Mouse (Mus musculus): ENCODE data around the gene Grik1. TPM values are rescaled to one million over a fixed set of nuclear protein-coding genes. Genes with fewer than 3 reads are reported as not detected.

The Grik1 gene
- polyA plus RNA-seq, 1 experiment from 2014 or later, result 4.2 TPM

GRCm38 (mm10) chr16:87913781-87914180 is 376.3 kb downstream of the Grik1 start:
- Histone ChIP-seq H3K4me3 (replicated peaks) (no peak overlapping the region), H3K9me3 (no peaks in the 10 kb centered on the region), H3K36me3 (replicated peaks) (no peaks in the 10 kb centered on the region), H3K4me1 (peaks cover 20% of the 10 kb centered on the region), H3K9ac (no peak overlapping the region), H3K27ac (no peak overlapping the region), H3K27me3 (no peaks in the 10 kb centered on the region), H3K4me2 (no peak overlapping the region)
- 92% methylated on average over 5 of the region's 5 CpGs for WGBS
- ATAC-seq (ENCODE audit: low FRiP score), result no peak

- no peak overlapping the region for H3K4me2 ChIP-seq
- 83% methylated on average over 2 of the region's 2 CpGs for WGBS
Observed at GRCm38 (mm10) chr16:87911201-87911600, 378.9 kb downstream of the Grik1 start.

GRCm38 (mm10) chr16:87902049-87902448 is 388.0 kb downstream of the Grik1 start:
- Histone ChIP-seq H3K36me3 (replicated peaks) (no peaks in the 10 kb centered on the region), H3K27ac (no peak overlapping the region), H3K4me3 (replicated peaks) (no peak overlapping the region), H3K4me2 (no peak overlapping the region), H3K9ac (no peak overlapping the region), H3K9me3 (no peaks in the 10 kb centered on the region), H3K4me1 (no peaks in the 10 kb centered on the region), H3K27me3 (no peaks in the 10 kb centered on the region)
- ATAC-seq (ENCODE audit: low FRiP score), result no peak
- WGBS, result 89% methylated on average over 9 of the region's 9 CpGs

More at GRCm38 (mm10) chr16:87911201-87911600, 378.9 kb downstream of the Grik1 start:
- Histone ChIP-seq H3K4me3 (replicated peaks) (no peak overlapping the region), H3K27me3 (no peaks in the 10 kb centered on the region), H3K27ac (no peak overlapping the region), H3K9me3 (no peaks in the 10 kb centered on the region), H3K36me3 (replicated peaks) (no peaks in the 10 kb centered on the region), H3K9ac (no peak overlapping the region), H3K4me1 (peaks cover 2% of the 10 kb centered on the region; the same call in 1 of the 2 replicates)
- no peak for ATAC-seq (ENCODE audit: low FRiP score)

GRCm38 (mm10) chr16:87901189-87901588 is 388.9 kb downstream of the Grik1 start:
- 98% methylated on average over 2 of the region's 2 CpGs for WGBS
- Histone ChIP-seq H3K4me3 (replicated peaks) (no peak overlapping the region), H3K9me3 (no peaks in the 10 kb centered on the region), H3K27ac (no peak overlapping the region), H3K36me3 (replicated peaks) (no peaks in the 10 kb centered on the region), H3K9ac (no peak overlapping the region), H3K27me3 (no peaks in the 10 kb centered on the region), H3K4me2 (no peak overlapping the region), H3K4me1 (no peaks in the 10 kb centered on the region)
- ATAC-seq (ENCODE audit: low FRiP score), result no peak

GRCm38 (mm10) chr16:87875927-87876326 is 414.1 kb downstream of the Grik1 start:
- H3K27me3 ChIP-seq, result no peaks in the 10 kb centered on the region
- no peak for ATAC-seq (ENCODE audit: low FRiP score)
- H3K9me3 ChIP-seq, result no peaks in the 10 kb centered on the region
- H3K4me2 ChIP-seq, result no peak overlapping the region
- H3K27ac ChIP-seq, result no peak overlapping the region
- 88% methylated on average over 2 of the region's 2 CpGs for WGBS
- no peak overlapping the region for H3K4me3 ChIP-seq (replicated peaks)
- no peak overlapping the region for H3K9ac ChIP-seq
- H3K36me3 ChIP-seq (replicated peaks), result no peaks in the 10 kb centered on the region
- H3K4me1 ChIP-seq, result no peaks in the 10 kb centered on the region

- Histone ChIP-seq H3K9ac (no peak overlapping the region), H3K27me3 (no peaks in the 10 kb centered on the region), H3K4me3 (replicated peaks) (no peak overlapping the region), H3K9me3 (no peaks in the 10 kb centered on the region), H3K36me3 (replicated peaks) (no peaks in the 10 kb centered on the region), H3K4me1 (no peaks in the 10 kb centered on the region), H3K4me2 (no peak overlapping the region), H3K27ac (no peak overlapping the region)
- WGBS, result 83% methylated on average over 6 of the region's 6 CpGs
- ATAC-seq (ENCODE audit: low FRiP score), result no peak
Observed at GRCm38 (mm10) chr16:87864526-87864925, 425.5 kb downstream of the Grik1 start.

GRCm38 (mm10) chr16:87861722-87862121 is 428.3 kb downstream of the Grik1 start:
- no peaks in the 10 kb centered on the region for H3K9me3 ChIP-seq
- no peak overlapping the region for H3K4me3 ChIP-seq (replicated peaks)
- no peak overlapping the region for H3K27ac ChIP-seq
- ATAC-seq (ENCODE audit: low FRiP score), result no peak
- 61% methylated on average over 1 of the region's 1 CpGs for WGBS
- H3K9ac ChIP-seq, result no peak overlapping the region
- H3K4me2 ChIP-seq, result no peak overlapping the region
- no peaks in the 10 kb centered on the region for H3K27me3 ChIP-seq
- H3K4me1 ChIP-seq, result no peaks in the 10 kb centered on the region
- H3K36me3 ChIP-seq (replicated peaks), result no peaks in the 10 kb centered on the region

- H3K4me2 ChIP-seq, result no peak overlapping the region
- no peak overlapping the region for H3K9ac ChIP-seq
- H3K4me1 ChIP-seq, result peaks cover 3% of the 10 kb centered on the region; the same call in 1 of the 2 replicates
- no peaks in the 10 kb centered on the region for H3K27me3 ChIP-seq
- no peak for ATAC-seq (ENCODE audit: low FRiP score)
- H3K4me3 ChIP-seq (replicated peaks), result no peak overlapping the region
- no peak overlapping the region for H3K27ac ChIP-seq
- H3K36me3 ChIP-seq (replicated peaks), result no peaks in the 10 kb centered on the region
- 92% methylated on average over 3 of the region's 3 CpGs for WGBS
- no peaks in the 10 kb centered on the region for H3K9me3 ChIP-seq
Observed at GRCm38 (mm10) chr16:87853451-87854085, 436.5 kb downstream of the Grik1 start.

GRCm38 (mm10) chr16:87851550-87851949 is 438.5 kb downstream of the Grik1 start:
- peaks cover 5% of the 10 kb centered on the region; the same call in 1 of the 2 replicates for H3K4me1 ChIP-seq
- H3K9me3 ChIP-seq, result no peaks in the 10 kb centered on the region
- ATAC-seq (ENCODE audit: low FRiP score), result peak; percentile 86
- no peak overlapping the region for H3K9ac ChIP-seq
- WGBS, result 31% methylated on average over 2 of the region's 2 CpGs
- no peaks in the 10 kb centered on the region for H3K27me3 ChIP-seq
- no peak overlapping the region for H3K4me3 ChIP-seq (replicated peaks)
- H3K27ac ChIP-seq, result no peak overlapping the region
- H3K4me2 ChIP-seq, result no peak overlapping the region
- H3K36me3 ChIP-seq (replicated peaks), result no peaks in the 10 kb centered on the region

- no peak overlapping the region for H3K27ac ChIP-seq
- no peaks in the 10 kb centered on the region for H3K9me3 ChIP-seq
- H3K4me3 ChIP-seq (replicated peaks), result no peak overlapping the region
- no peak overlapping the region for H3K4me2 ChIP-seq
- 88% methylated on average over 3 of the region's 3 CpGs for WGBS
- H3K27me3 ChIP-seq, result no peaks in the 10 kb centered on the region
- peaks cover 5% of the 10 kb centered on the region; the same call in 1 of the 2 replicates for H3K4me1 ChIP-seq
- no peak overlapping the region for H3K9ac ChIP-seq
- no peaks in the 10 kb centered on the region for H3K36me3 ChIP-seq (replicated peaks)
- no peak for ATAC-seq (ENCODE audit: low FRiP score)
Observed at GRCm38 (mm10) chr16:87848799-87849198, 441.3 kb downstream of the Grik1 start.

Other genes with a start within 250 kb of the Grik1 start
- not detected in 2 replicates for gene Cldn17, start 216.7 kb upstream of the Grik1 start, polyA plus RNA-seq (2016; fragmentation: Nextera tagmentation; extraction: Ambion mirVana)